Mouse (Mus musculus) liver, adult (tissue): ENCODE data around the gene Sntg2.

Experiments
- GATA4 ChIP-seq: IDR thresholded peaks from 2 replicates; pipeline ENCODE4 v1.6.1; 2014; ENCODE audit warnings: mild to moderate bottlenecking, low read length; ENCODE audit not compliant: insufficient replicate concordance

Gene Sntg2

DNA sequence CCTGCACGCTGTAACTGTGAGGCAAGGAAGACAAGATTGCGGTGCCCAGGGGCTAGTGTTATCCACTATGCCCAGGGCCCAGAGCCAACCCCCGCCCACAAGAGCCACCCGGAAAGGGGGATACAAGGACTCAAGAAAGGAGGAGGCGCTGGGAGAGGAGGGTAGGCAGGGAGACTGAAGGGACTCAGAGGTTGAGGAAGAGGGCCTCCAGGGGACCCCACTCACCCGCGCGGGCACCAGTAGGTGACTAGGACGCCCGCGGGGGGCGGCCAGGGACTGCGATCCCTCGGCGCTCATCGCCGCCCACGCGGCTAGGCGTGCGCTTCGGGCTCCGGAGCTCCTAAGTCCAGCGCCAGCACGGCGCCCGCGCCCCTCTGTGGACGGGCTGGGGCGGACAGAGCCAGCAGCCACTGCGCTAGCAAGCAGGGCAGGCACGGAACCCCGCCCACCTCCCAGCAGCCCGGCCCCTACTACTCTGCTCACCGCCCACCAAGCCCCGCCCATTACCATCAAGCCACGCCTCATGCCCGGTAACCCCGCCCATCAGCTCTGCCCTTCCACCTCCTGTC, at the start of gene Sntg2:
TSS of gene Sntg2 (minus strand) at position 443 of the 569 bp plus-strand sequence.
- peak; percentile 16; the same call in 1 of the 2 replicates for TF ChIP-seq GATA4

- TF ChIP-seq GATA4, result no peak
These were observed 43.4 kb upstream of the Sntg2 start for GRCm38 (mm10) chr12:30416547-30416946.

GRCm38 (mm10) chr12:30415981-30416380, 42.8 kb upstream of the Sntg2 start:
- TF ChIP-seq GATA4, result no peak

GRCm38 (mm10) chr12:30402651-30403050, 29.5 kb upstream of the Sntg2 start:
- no peak for TF ChIP-seq GATA4

GRCm38 (mm10) chr12:30400531-30400930, 27.4 kb upstream of the Sntg2 start:
- TF ChIP-seq GATA4, result no peak

GRCm38 (mm10) chr12:30400114-30400513, 26.9 kb upstream of the Sntg2 start:
- no peak for TF ChIP-seq GATA4

DNA sequence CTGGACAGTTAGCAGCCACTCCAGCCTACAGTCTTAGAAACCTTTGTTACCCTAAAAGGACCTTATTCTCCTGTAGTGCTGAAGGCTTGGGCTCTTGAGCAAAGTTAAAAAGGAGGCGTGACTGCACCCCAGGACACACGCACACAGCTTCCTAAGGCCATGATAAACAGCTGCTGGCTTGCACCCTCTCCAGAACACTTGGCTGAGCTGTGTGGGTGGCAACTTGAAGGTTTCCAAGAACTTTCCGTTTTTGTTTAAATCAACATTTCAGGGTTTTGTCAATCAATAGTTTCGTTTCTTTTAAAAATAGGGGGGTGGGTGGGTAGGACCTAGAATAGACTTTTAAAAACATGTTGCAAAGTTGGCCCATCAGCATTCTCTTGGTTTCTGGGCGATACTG, 882 bp downstream of the Sntg2 start:
- no peak for TF ChIP-seq GATA4

- no peak for TF ChIP-seq GATA4
These were observed 3.4 kb downstream of the Sntg2 start for GRCm38 (mm10) chr12:30369786-30370185.

DNA sequence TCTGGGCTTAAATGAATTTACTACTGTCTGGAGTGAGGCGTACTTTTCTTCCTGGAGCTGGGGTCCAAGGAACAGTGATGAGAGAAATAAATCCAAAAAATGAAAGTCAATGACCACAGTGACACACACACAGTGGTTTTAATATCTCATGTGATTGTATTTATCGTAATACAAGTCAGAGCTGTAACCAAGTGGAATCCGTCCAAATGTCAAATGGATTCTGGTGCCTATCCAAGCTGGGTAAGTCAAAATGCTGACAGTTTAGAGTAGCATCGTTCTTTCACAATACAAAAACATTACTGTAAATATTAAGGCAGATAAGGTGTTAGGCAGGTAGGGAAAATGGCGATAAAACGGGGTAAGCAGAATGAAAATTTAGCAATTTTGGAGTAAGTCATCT, 4.0 kb downstream of the Sntg2 start:
- no peak; the same call in 1 of the 2 replicates for TF ChIP-seq GATA4

GRCm38 (mm10) chr12:30362306-30362705, 10.9 kb downstream of the Sntg2 start:
- TF ChIP-seq GATA4, result no peak

- no peak for TF ChIP-seq GATA4
These were observed 15.5 kb downstream of the Sntg2 start for GRCm38 (mm10) chr12:30357666-30358065.

GRCm38 (mm10) chr12:30352393-30352792, 20.8 kb downstream of the Sntg2 start:
- TF ChIP-seq GATA4, result no peak

GRCm38 (mm10) chr12:30348036-30348435, 25.1 kb downstream of the Sntg2 start:
- TF ChIP-seq GATA4, result no peak

DNA sequence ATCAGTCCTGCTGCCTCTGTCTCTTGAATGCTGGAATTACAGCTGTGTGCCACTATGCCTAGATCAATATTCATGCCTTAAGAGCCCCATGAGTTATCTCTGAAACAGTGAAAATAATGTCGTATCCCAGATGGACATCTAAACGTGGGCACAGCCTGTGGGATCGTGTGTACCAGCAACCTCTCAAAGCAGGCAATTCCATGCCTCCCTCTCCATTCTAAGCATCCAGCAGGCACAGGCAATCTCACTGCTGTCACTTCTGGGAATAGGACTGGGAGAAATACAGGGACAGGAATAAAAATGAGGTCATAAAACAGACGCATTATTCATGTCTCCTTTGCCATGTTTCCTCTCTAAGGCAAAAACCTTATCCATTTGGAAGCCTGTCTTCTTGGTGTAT, 25.9 kb downstream of the Sntg2 start:
- no peak for TF ChIP-seq GATA4

DNA sequence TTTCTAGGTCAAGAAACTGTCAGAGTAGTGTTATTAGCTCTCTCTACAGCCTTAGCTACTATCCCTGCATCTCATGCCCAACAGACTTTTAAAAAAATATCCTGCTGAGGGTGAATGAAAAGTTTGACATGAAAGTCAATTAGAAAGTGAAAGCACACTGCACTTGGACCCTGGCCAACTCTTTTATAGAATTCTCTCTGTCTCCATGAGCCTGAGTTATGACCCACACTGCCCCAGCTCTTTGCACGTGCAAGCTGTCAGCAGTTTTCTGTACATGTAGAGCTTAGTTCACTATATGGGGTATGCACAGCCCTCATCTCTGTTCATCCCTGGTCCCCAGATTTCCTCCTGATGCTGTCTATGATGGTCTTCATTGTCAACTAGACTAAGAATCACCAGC, 28.4 kb downstream of the Sntg2 start:
- no peak for TF ChIP-seq GATA4

- no peak for TF ChIP-seq GATA4
These were observed 36.9 kb downstream of the Sntg2 start for GRCm38 (mm10) chr12:30336301-30336700.

GRCm38 (mm10) chr12:30334502-30334901, 38.7 kb downstream of the Sntg2 start:
- TF ChIP-seq GATA4, result peak; percentile 97
